Mouse (Mus musculus): ENCODE data around the gene Twsg1.
"Not testable (repeated sequence)": the region's sequence is repeated elsewhere in the genome, so short reads cannot be mapped to it uniquely, and the experiment has no call there.

The Twsg1 gene

GRCm38 (mm10) chr17:65950622-65951404 lies at the start of gene Twsg1:
Twsg1 (minus strand) TSS chr17:65951226.
- DNase-seq: peak; percentile 99

- no peak for DNase-seq
Observed at GRCm38 (mm10) chr17:65988151-65988820, 37.3 kb upstream of the Twsg1 start.

- DNase-seq: not testable (repeated sequence)
Observed at GRCm38 (mm10) chr17:65976720-65977119, 25.7 kb upstream of the Twsg1 start.

- DNase-seq: no peak
Observed at GRCm38 (mm10) chr17:65967751-65968150, 16.7 kb upstream of the Twsg1 start.

- DNase-seq: no peak
Observed at GRCm38 (mm10) chr17:65962263-65962662, 11.2 kb upstream of the Twsg1 start.

- DNase-seq: no peak
Observed at GRCm38 (mm10) chr17:65961606-65962136, 10.6 kb upstream of the Twsg1 start.

- peak; percentile 85 for DNase-seq
Observed at GRCm38 (mm10) chr17:65959011-65959410, 8.0 kb upstream of the Twsg1 start.

GRCm38 (mm10) chr17:65958366-65958765 lies 7.3 kb upstream of the Twsg1 start:
- DNase-seq: peak; percentile 82

GRCm38 (mm10) chr17:65957782-65958325 lies 6.8 kb upstream of the Twsg1 start:
- peak; percentile 79 for DNase-seq

GRCm38 (mm10) chr17:65956993-65957781 lies 6.2 kb upstream of the Twsg1 start:
- peak; percentile 97 for DNase-seq

- no peak for DNase-seq
Observed at GRCm38 (mm10) chr17:65956140-65956539, 5.1 kb upstream of the Twsg1 start.

GRCm38 (mm10) chr17:65953959-65954358 lies 2.9 kb upstream of the Twsg1 start:
- no peak for DNase-seq

GRCm38 (mm10) chr17:65952083-65952482 lies 1.1 kb upstream of the Twsg1 start:
- no peak for DNase-seq

GRCm38 (mm10) chr17:65950183-65950582 lies 843 bp downstream of the Twsg1 start:
- DNase-seq: peak; percentile 87

GRCm38 (mm10) chr17:65947307-65947706 lies 3.7 kb downstream of the Twsg1 start:
- peak; percentile 92 for DNase-seq

GRCm38 (mm10) chr17:65945420-65945819 lies 5.6 kb downstream of the Twsg1 start:
- DNase-seq: peak; percentile 30

- DNase-seq: no peak
Observed at GRCm38 (mm10) chr17:65942394-65942793, 8.6 kb downstream of the Twsg1 start.

- no peak for DNase-seq
Observed at GRCm38 (mm10) chr17:65941275-65941674, 9.8 kb downstream of the Twsg1 start.

GRCm38 (mm10) chr17:65940221-65940620 lies 10.8 kb downstream of the Twsg1 start:
- no peak for DNase-seq

GRCm38 (mm10) chr17:65939461-65940192 lies 11.4 kb downstream of the Twsg1 start:
- DNase-seq: no peak

- DNase-seq: peak; percentile 93
Observed at GRCm38 (mm10) chr17:65937671-65938070, 13.4 kb downstream of the Twsg1 start.

GRCm38 (mm10) chr17:65933741-65934140 lies 17.3 kb downstream of the Twsg1 start:
- no peak for DNase-seq
